Mouse (Mus musculus) limb, embryonic 15.5 days (tissue): ENCODE results near the gene Dusp22. TPM values are rescaled to one million over a fixed set of nuclear protein-coding genes. Genes with fewer than 3 reads are reported as not detected.

ENCODE experiments used
- ATAC-seq: fragments of 200-750 bp; cut with Nextera tagmentation; 2 replicates; pipeline ENCODE4 v1.8.0; 2017; ENCODE audit warnings: low read depth, moderate TSS enrichment; ENCODE audit not compliant: insufficient number of reproducible peaks, low FRiP score, low TSS enrichment
- H3K27ac ChIP-seq: fragments of 300-500 bp; sonication (generic); 2 replicates; pipeline ENCODE4 v1.5.1; 2015; ENCODE audit warnings: moderate library complexity, mild to moderate bottlenecking, inconsistent platforms
- H3K27me3 ChIP-seq: fragments of 300-500 bp; sonication (generic); 2 replicates; pipeline ENCODE4 v1.6.1; 2015; ENCODE audit warnings: inconsistent platforms
- H3K36me3 ChIP-seq: fragments of 300-500 bp; sonication (generic); 2 replicates; pipeline ENCODE4 v1.6.1; 2015; ENCODE audit warnings: inconsistent platforms
- H3K4me1 ChIP-seq: fragments of 300-500 bp; sonication (generic); 2 replicates; pipeline ENCODE4 v1.6.1; 2015; ENCODE audit warnings: inconsistent platforms
- H3K4me2 ChIP-seq: fragments of 300-500 bp; sonication (generic); 2 replicates; pipeline ENCODE4 v1.6.1; 2015; ENCODE audit warnings: mild to moderate bottlenecking, inconsistent platforms
- H3K4me3 ChIP-seq: fragments of 300-500 bp; sonication (generic); 2 replicates; pipeline ENCODE4 v1.5.1; 2015; ENCODE audit warnings: mild to moderate bottlenecking, inconsistent platforms
- H3K9ac ChIP-seq: fragments of 300-500 bp; sonication (generic); 2 replicates; pipeline ENCODE4 v1.6.1; 2015; ENCODE audit warnings: inconsistent platforms
- H3K9me3 ChIP-seq: fragments of 300-500 bp; sonication (generic); 2 replicates; pipeline ENCODE4 v1.6.1; 2016; ENCODE audit warnings: inconsistent platforms
- WGBS: fragments of 180-500 bp; shearing (Covaris S2); methylation state at CpG from one replicate; pipeline ENCODE4 v1.1.7; 2015; 5-methylcytosine and 5-hydroxymethylcytosine counted together
- polyA plus RNA-seq: library from polyadenylated mRNA; unstranded; fragments of >200 nt; fragmentation: Nextera tagmentation; extraction: Ambion mirVana; gene quantifications from 2 replicates; pipeline ENCODE4 v1.2.1, GENCODE M21; 2015

The Dusp22 gene
- polyA plus RNA-seq, 1 experiment from 2014 or later = 48.2 TPM

DNA sequence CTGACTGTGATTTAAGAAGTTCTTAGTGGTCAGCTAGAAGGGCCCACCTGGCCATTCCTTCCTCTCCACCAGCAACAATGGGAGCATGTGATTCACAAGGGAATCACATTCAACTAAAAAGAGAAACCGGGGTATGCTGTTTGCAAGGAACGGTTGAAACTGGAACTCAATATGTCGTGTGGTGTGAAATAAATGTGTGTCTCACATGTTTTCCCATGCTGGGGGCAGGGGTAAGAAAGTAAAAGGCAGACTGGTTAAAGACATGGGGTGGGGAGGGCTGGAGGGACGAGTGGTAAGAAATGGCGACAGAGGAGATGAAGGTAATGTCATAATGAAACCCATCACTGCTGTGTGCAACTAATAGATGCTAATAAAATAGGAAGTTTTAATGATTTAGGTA lies 87.3 kb downstream of the Dusp22 start:
- ATAC-seq = no peak
- Histone ChIP-seq H3K27me3 (peaks cover 55% of the 10 kb centered on the region), H3K36me3 (no peaks in the 10 kb centered on the region), H3K9me3 (no peaks in the 10 kb centered on the region), H3K4me3 (no peak overlapping the region), H3K27ac (no peak overlapping the region), H3K4me2 (no peak overlapping the region), H3K9ac (no peak overlapping the region), H3K4me1 (peaks cover 20% of the 10 kb centered on the region)
- WGBS = 64% methylated on average over 5 of the region's 5 CpGs

GRCm38 (mm10) chr13:30747504-30747903 lies 87.7 kb downstream of the Dusp22 start:
- Histone ChIP-seq H3K27me3 (peaks cover 58% of the 10 kb centered on the region), H3K9ac (no peak overlapping the region)

GRCm38 (mm10) chr13:30748321-30748720 lies 88.5 kb downstream of the Dusp22 start:
- WGBS = 58% methylated on average over 11 of the region's 11 CpGs
- Histone ChIP-seq H3K36me3 (no peaks in the 10 kb centered on the region), H3K27ac (no peak overlapping the region), H3K4me1 (peaks cover 20% of the 10 kb centered on the region), H3K4me3 (no peak overlapping the region), H3K4me2 (no peak overlapping the region), H3K9me3 (no peaks in the 10 kb centered on the region), H3K9ac (no peak overlapping the region), H3K27me3 (peaks cover 58% of the 10 kb centered on the region)
- ATAC-seq = no peak

More at GRCm38 (mm10) chr13:30747504-30747903, 87.7 kb downstream of the Dusp22 start:
- Histone ChIP-seq H3K27ac (no peak overlapping the region), H3K4me1 (peaks cover 20% of the 10 kb centered on the region), H3K9me3 (no peaks in the 10 kb centered on the region), H3K4me2 (no peak overlapping the region), H3K36me3 (no peaks in the 10 kb centered on the region), H3K4me3 (no peak overlapping the region)
- WGBS = 65% methylated on average over 11 of the region's 11 CpGs
- no peak for ATAC-seq

DNA sequence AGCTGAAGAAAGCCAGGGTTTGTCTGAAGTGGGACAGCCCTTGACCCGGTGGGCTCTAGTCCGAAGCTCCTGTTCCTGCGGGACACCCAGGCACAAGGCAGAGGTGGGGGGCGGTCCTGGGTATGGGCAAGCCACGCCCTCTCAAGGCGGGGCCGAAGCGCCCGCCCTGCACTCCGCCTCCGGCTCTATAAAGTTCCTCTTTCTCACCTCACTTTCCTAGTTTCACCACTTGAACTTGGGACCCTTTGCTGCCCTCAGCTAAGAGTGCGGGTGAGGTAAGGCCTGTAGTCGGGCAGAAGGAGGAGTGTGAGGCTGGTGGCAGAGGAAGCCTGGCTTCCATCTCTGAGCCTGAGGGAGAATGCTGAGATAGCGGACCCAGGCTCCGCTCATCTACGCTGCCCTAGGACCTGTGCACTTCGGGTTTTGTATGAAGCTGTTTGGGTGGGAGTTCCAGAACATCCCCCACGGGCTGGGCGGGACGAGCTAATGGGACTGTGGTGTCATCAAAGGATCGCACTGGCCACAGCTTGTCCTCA lies 89.3 kb downstream of the Dusp22 start, which contains the start of gene Irf4:
TSS of gene Irf4 (plus strand) at position 206 of the 536 bp plus-strand sequence.
- peak; percentile 74 for ATAC-seq
- no peak within 1 kb of the TSS for H3K9ac ChIP-seq
- H3K27me3 ChIP-seq = peaks cover 58% of the 10 kb centered on the region
- no peak within 1 kb of the TSS for H3K27ac ChIP-seq
- no peaks in the 10 kb centered on the region for H3K36me3 ChIP-seq
- peak within 1 kb of the TSS; percentile 56 for H3K4me2 ChIP-seq
- H3K9me3 ChIP-seq = no peaks in the 10 kb centered on the region
- 1% methylated on average over 21 of the region's 21 CpGs for whole genome bisulfite sequencing
- H3K4me3 ChIP-seq = peak within 1 kb of the TSS; percentile 34
- peaks cover 20% of the 10 kb centered on the region for H3K4me1 ChIP-seq

- H3K9ac ChIP-seq = no peak overlapping the region
- H3K27ac ChIP-seq = no peak overlapping the region
- 6% methylated on average over 11 of the region's 11 CpGs for WGBS
- no peaks in the 10 kb centered on the region for H3K36me3 ChIP-seq
- peak overlapping the region; percentile 56 for H3K4me2 ChIP-seq
- H3K9me3 ChIP-seq = no peaks in the 10 kb centered on the region
- H3K4me1 ChIP-seq = peaks cover 20% of the 10 kb centered on the region
- H3K4me3 ChIP-seq = peak overlapping the region; percentile 34
- ATAC-seq = no peak
- peaks cover 56% of the 10 kb centered on the region for H3K27me3 ChIP-seq
These were observed 89.8 kb downstream of the Dusp22 start for GRCm38 (mm10) chr13:30749557-30750141.

DNA sequence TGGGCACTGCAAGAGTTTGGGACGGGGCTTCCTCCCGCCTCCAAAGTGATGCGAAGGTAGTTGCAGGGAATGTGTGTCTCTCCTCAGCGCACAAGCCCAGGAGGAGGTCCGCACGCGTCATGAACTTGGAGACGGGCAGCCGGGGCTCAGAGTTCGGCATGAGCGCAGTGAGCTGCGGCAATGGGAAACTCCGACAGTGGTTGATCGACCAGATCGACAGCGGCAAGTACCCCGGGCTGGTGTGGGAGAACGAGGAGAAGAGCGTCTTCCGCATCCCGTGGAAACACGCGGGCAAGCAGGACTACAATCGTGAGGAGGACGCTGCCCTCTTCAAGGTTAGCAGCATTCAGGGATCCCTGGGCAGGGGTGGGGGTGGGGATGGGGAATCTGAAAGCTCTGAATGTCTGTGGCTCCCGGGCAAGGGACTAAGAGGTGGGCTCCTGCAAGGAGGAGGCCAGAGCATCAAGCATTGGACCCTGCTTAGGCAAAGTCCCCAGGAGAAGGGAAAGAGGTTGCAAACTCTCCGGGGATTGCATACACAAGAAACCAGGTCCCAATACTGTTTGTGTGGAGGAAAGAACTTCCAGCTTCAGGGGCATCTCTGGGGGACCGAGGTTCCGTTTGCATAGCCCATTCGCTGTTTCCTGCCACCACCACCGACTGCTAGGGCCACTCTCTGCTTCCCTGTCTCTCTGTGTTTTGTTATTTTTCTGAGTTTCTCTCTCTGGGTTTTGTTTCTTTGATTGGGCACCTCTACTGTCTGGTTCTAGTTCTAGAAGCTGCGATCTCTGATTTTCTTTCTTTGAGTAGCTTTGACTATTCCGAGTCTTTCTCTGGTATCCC lies 90.9 kb downstream of the Dusp22 start:
- Histone ChIP-seq H3K36me3 (no peaks in the 10 kb centered on the region), H3K27me3 (peaks cover 54% of the 10 kb centered on the region), H3K4me2 (peak overlapping the region; percentile 52), H3K27ac (no peak overlapping the region), H3K4me1 (peaks cover 20% of the 10 kb centered on the region), H3K4me3 (peak overlapping the region; percentile 31), H3K9ac (no peak overlapping the region), H3K9me3 (no peaks in the 10 kb centered on the region)
- 4% methylated on average over 33 of the region's 33 CpGs for WGBS
- ATAC-seq = no peak

DNA sequence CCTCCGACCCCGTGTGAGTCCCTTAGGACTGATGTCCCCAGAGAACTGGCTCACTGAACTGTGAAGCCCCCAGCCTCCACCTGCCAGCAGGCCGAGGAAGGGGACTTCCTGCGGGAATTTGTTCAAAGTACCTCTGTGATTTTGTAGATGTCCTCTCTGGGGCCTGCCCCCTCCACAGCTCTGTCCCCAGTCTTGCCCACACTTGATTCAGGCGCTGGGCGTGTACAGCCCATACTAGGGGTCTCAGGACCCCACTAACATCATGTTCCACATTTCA lies 91.4 kb downstream of the Dusp22 start:
- peaks cover 54% of the 10 kb centered on the region for H3K27me3 ChIP-seq
- no peak for ATAC-seq
- H3K4me2 ChIP-seq = no peak overlapping the region
- 35% methylated on average over 6 of the region's 6 CpGs for WGBS
- no peak overlapping the region for H3K9ac ChIP-seq
- H3K9me3 ChIP-seq = no peaks in the 10 kb centered on the region
- H3K36me3 ChIP-seq = no peaks in the 10 kb centered on the region
- no peak overlapping the region for H3K4me3 ChIP-seq
- H3K4me1 ChIP-seq = peaks cover 20% of the 10 kb centered on the region
- no peak overlapping the region for H3K27ac ChIP-seq

DNA sequence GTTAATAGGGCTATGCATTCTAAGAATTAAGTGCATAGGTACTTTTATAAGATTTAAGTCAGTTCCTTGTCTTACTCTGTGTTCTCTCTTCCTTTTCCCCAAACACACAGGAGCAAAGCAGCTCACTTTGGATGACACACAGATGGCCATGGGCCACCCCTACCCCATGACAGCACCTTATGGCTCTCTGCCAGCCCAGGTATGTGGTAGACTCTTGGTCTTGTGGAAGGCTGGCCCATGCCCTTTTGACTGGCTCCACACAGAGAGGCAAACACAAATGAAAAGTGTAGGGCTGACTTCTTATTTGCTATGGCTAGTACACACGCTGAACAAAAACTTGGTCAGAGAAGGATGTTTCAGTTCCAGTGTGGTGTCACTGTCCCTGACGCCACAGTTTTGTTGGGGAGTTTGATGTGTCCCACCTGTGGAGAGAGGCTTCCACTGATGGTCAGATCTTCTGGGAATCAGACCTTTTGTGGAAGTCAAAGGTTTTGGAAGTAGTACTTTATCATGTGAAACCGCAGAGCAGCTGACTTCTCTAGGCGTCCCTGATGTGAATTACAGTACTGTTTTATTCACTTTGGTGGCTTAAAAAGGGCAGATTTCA lies 92.9 kb downstream of the Dusp22 start:
- Histone ChIP-seq H3K27ac (no peak overlapping the region), H3K4me1 (peaks cover 20% of the 10 kb centered on the region), H3K9ac (no peak overlapping the region), H3K9me3 (no peaks in the 10 kb centered on the region), H3K4me2 (no peak overlapping the region), H3K36me3 (no peaks in the 10 kb centered on the region), H3K27me3 (peaks cover 46% of the 10 kb centered on the region), H3K4me3 (no peak overlapping the region)
- WGBS = 79% methylated on average over 4 of the region's 4 CpGs
- ATAC-seq = no peak

DNA sequence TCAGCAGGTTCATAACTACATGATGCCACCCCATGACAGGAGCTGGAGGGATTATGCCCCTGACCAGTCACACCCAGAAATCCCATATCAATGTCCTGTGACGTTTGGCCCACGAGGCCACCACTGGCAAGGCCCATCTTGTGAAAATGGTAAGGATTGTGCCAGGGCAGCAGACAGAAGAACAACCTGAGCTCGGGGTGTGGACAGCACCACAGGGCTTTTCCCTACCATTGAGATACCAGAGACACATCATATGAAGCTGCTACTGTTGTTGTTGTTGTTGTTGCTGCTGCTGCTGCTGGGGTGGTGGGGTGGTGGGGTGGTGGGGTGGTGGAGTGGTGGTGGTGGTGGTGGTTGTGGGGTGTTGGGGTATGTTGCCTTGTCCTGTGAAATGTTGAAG lies 93.6 kb downstream of the Dusp22 start:
- Histone ChIP-seq H3K27me3 (peaks cover 39% of the 10 kb centered on the region), H3K4me3 (no peak overlapping the region), H3K9ac (no peak overlapping the region), H3K4me1 (peaks cover 20% of the 10 kb centered on the region), H3K4me2 (no peak overlapping the region), H3K9me3 (no peaks in the 10 kb centered on the region), H3K27ac (no peak overlapping the region), H3K36me3 (no peaks in the 10 kb centered on the region)
- 81% methylated on average over 3 of the region's 3 CpGs for WGBS
- ATAC-seq = no peak

GRCm38 (mm10) chr13:30754066-30754465 lies 94.3 kb downstream of the Dusp22 start:
- H3K27me3 ChIP-seq = peaks cover 32% of the 10 kb centered on the region
- H3K9ac ChIP-seq = no peak overlapping the region
- H3K27ac ChIP-seq = no peak overlapping the region
- no peak overlapping the region for H3K4me3 ChIP-seq
- WGBS = 81% methylated on average over 4 of the region's 4 CpGs
- H3K36me3 ChIP-seq = no peaks in the 10 kb centered on the region
- H3K4me1 ChIP-seq = peaks cover 18% of the 10 kb centered on the region
- H3K9me3 ChIP-seq = no peaks in the 10 kb centered on the region
- H3K4me2 ChIP-seq = no peak overlapping the region
- ATAC-seq = no peak

DNA sequence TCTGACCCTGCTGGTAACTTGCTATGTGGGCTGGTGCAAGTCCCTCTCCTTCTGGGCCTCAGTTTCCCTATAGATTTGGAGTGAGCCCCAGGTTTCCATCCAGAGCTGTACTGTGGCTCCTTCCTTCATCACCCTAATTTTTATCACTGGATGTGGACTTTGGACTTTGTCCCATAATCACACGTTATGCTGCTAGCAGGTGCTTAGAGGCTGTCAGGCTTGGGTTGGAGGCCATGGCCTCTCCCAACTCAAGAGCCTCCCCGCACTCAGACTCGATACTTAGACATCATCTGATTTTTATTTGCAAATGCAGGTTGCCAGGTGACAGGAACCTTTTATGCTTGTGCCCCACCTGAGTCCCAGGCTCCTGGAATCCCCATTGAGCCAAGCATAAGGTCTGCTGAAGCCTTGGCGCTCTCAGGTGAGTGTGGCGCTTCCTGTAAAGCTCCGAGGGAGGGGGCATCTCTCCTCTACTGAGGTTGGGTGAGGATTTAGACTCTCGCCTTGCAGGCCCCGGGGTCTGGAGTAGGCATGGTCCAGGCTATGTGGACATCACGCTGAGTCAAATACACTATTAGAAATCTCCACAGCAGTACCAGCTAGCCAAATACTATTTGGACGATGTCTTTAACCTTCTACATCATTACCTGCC lies 95.2 kb downstream of the Dusp22 start:
- 75% methylated on average over 10 of the region's 10 CpGs for WGBS
- H3K27ac ChIP-seq = no peak overlapping the region
- H3K27me3 ChIP-seq = peaks cover 24% of the 10 kb centered on the region
- H3K4me2 ChIP-seq = no peak overlapping the region
- H3K4me1 ChIP-seq = peaks cover 10% of the 10 kb centered on the region
- no peaks in the 10 kb centered on the region for H3K9me3 ChIP-seq
- no peak overlapping the region for H3K4me3 ChIP-seq
- H3K36me3 ChIP-seq = no peaks in the 10 kb centered on the region
- no peak for ATAC-seq
- H3K9ac ChIP-seq = no peak overlapping the region
